Comparison of ENCODE assay signal across 19 mouse cellular contexts in genomic region chr1:151983991-151984390, GRCm38 (mm10).
DNase-seq lines count a peak whose midpoint lies in the region; ATAC-seq and TF ChIP-seq lines count a peak whose summit lies in the region.
"Had no signal": no experiment of that assay in that cellular context is flagged by ENCODE, and none has a peak within 500 bp of the region (broad histone marks: within the 10 kb centered on the region; RNA-seq: fewer than 3 reads in every experiment).

No protein-coding gene starts in this region.

- TF ChIP-seq CTCF in brain, embryonic 14.5 days (IDR thresholded peaks at IDR 0.05; ENCODE audit: borderline replicate concordance, extremely low read depth, insufficient read depth, insufficient read length) = no peak

- peaks cover 45% of the 10 kb centered on the region for H3K4me1 ChIP-seq in forebrain, embryonic 13.5 days
- peaks cover 54% of the 10 kb centered on the region for H3K4me1 ChIP-seq in hindbrain, embryonic 15.5 days (replicated peaks)
- H3K4me1 ChIP-seq in midbrain, embryonic 15.5 days = peaks cover 29% of the 10 kb centered on the region

- WGBS in forebrain, embryonic 13.5 days = 7% methylated on average over 4 of the region's 4 CpGs
- 23% methylated on average over 4 of the region's 4 CpGs for WGBS in hindbrain, embryonic 15.5 days
- WGBS in midbrain, embryonic 15.5 days = 13% methylated on average over 4 of the region's 4 CpGs

- no peaks in the 10 kb centered on the region for H3K27me3 ChIP-seq in forebrain, embryonic 13.5 days
- H3K27me3 ChIP-seq in hindbrain, embryonic 15.5 days = no peaks in the 10 kb centered on the region
- H3K27me3 ChIP-seq in midbrain, embryonic 15.5 days (replicated peaks) = no peaks in the 10 kb centered on the region
- H3K27me3 ChIP-seq: heart, embryonic 12.5 days; liver, embryonic 12.5 days had no signal

- peak overlapping the region; percentile 66 for H3K27ac ChIP-seq in forebrain, embryonic 13.5 days
- peak overlapping the region; percentile 63 for H3K27ac ChIP-seq in hindbrain, embryonic 15.5 days (replicated peaks)
- H3K27ac ChIP-seq in midbrain, embryonic 15.5 days = peak overlapping the region; percentile 66
- H3K27ac ChIP-seq: liver, embryonic 12.5 days had no signal

- no peaks in the 10 kb centered on the region for H3K9me3 ChIP-seq in forebrain, embryonic 13.5 days (replicated peaks)
- H3K9me3 ChIP-seq in hindbrain, embryonic 15.5 days = no peaks in the 10 kb centered on the region
- H3K9me3 ChIP-seq in midbrain, embryonic 15.5 days = no peaks in the 10 kb centered on the region
- H3K9me3 ChIP-seq: heart, embryonic 12.5 days; liver, embryonic 12.5 days; megakaryocyte, embryonic 14.5 days had no signal

- no peak for TF ChIP-seq POLR2A in brain, embryonic 14.5 days (IDR thresholded peaks at IDR 0.05; ENCODE audit: borderline replicate concordance, extremely low read depth, insufficient read depth, insufficient read length, poor library complexity, severe bottlenecking)

- H3K36me3 ChIP-seq in forebrain, embryonic 13.5 days (ENCODE audit: poor library complexity, severe bottlenecking) = no peaks in the 10 kb centered on the region
- no peaks in the 10 kb centered on the region for H3K36me3 ChIP-seq in hindbrain, embryonic 15.5 days
- no peaks in the 10 kb centered on the region for H3K36me3 ChIP-seq in midbrain, embryonic 15.5 days (replicated peaks)
- H3K36me3 ChIP-seq: G1E; heart, embryonic 12.5 days; liver, embryonic 12.5 days had no signal

- peak; percentile 61 for ATAC-seq in forebrain, embryonic 13.5 days
- ATAC-seq in hindbrain, embryonic 15.5 days (ENCODE audit: low FRiP score, low read depth) = no peak
- ATAC-seq in midbrain, embryonic 15.5 days (replicated peaks) = no peak
- no peak for ATAC-seq in monocyte, adult 5-6 weeks (replicated peaks; ENCODE audit: insufficient number of reproducible peaks, low FRiP score, low TSS enrichment, poor library complexity, severe bottlenecking)
- ATAC-seq: liver, embryonic 12.5 days had no signal

- 0 out of 2 replicates have a peak overlapping the region, but pooled peaks have one; percentile 3 for H3K4me2 ChIP-seq in forebrain, embryonic 13.5 days
- H3K4me2 ChIP-seq in hindbrain, embryonic 15.5 days = no peak overlapping the region
- no peak overlapping the region for H3K4me2 ChIP-seq in midbrain, embryonic 15.5 days
- H3K4me2 ChIP-seq: heart, embryonic 12.5 days; liver, embryonic 12.5 days had no signal

- no peak overlapping the region for H3K4me3 ChIP-seq in forebrain, embryonic 13.5 days
- no peak overlapping the region for H3K4me3 ChIP-seq in hindbrain, embryonic 15.5 days
- no peak overlapping the region for H3K4me3 ChIP-seq in midbrain, embryonic 15.5 days
- H3K4me3 ChIP-seq: heart, embryonic 12.5 days; liver, embryonic 12.5 days; megakaryocyte, embryonic 14.5 days had no signal

- DNase-seq in brain, embryonic 14.5 days (ENCODE audit: low read depth) = peak; percentile 86
- no peak for DNase-seq in adrenal gland, postnatal 4 days (ENCODE audit: low spot score in 2 of 2)
- no peak for DNase-seq in cerebellum, adult 9-10 months
- DNase-seq: adrenal gland, adult 2 months; cerebellum, adult 18-20 months; gastrocnemius, postnatal 36 days; heart, postnatal 4 days; kidney, adult 2 months; kidney, postnatal 36 days; left cerebral cortex, postnatal 4 days; thymus, adult 2 months had no signal

- H3K9ac ChIP-seq in forebrain, embryonic 13.5 days = no peak overlapping the region
- H3K9ac ChIP-seq in hindbrain, embryonic 15.5 days = no peak overlapping the region
- H3K9ac ChIP-seq in midbrain, embryonic 15.5 days = no peak overlapping the region
- H3K9ac ChIP-seq: heart, embryonic 12.5 days; liver, embryonic 12.5 days had no signal
